Mouse (Mus musculus) heart, embryonic 16.5 days (tissue): ENCODE measurements around the gene Ifitm10. TPM values are rescaled to one million over a fixed set of nuclear protein-coding genes. Genes with fewer than 3 reads are reported as not detected.

ENCODE experiments used
- ATAC-seq: fragments of 200-750 bp; cut with Nextera tagmentation; replicated peaks from 2 replicates; pipeline ENCODE4 v1.8.0; 2017; ENCODE audit warnings: moderate number of reproducible peaks; ENCODE audit not compliant: insufficient read depth, low FRiP score; ENCODE audit errors: extremely low read depth
- H3K27ac ChIP-seq: fragments of 300-500 bp; sonication (generic); 2 replicates; pipeline ENCODE4 v1.5.1; 2014; ENCODE audit warnings: mild to moderate bottlenecking, low read length, control low read depth, moderate library complexity
- H3K27me3 ChIP-seq: fragments of 300-500 bp; sonication (generic); 2 replicates; pipeline ENCODE4 v1.6.1; 2014; ENCODE audit warnings: low read length, mixed read lengths; ENCODE audit not compliant: control insufficient read depth, insufficient read depth
- H3K36me3 ChIP-seq: fragments of 300-500 bp; sonication (generic); 2 replicates; pipeline ENCODE4 v1.6.1; 2014; ENCODE audit not compliant: control insufficient read depth, insufficient read depth
- H3K4me1 ChIP-seq: fragments of 300-500 bp; sonication (generic); 2 replicates; pipeline ENCODE4 v1.6.1; 2014; ENCODE audit warnings: low read length, mixed read lengths; ENCODE audit not compliant: control insufficient read depth, insufficient read depth
- H3K4me2 ChIP-seq: fragments of 300-500 bp; sonication (generic); 2 replicates; pipeline ENCODE4 v1.6.1; 2014; ENCODE audit warnings: low read depth, mild to moderate bottlenecking, control low read depth, low read length
- H3K4me3 ChIP-seq: fragments of 300-500 bp; sonication (generic); 2 replicates; pipeline ENCODE4 v1.5.1; 2014; ENCODE audit warnings: mild to moderate bottlenecking, control low read depth, low read length
- H3K9ac ChIP-seq: fragments of 300-500 bp; sonication (generic); 2 replicates; pipeline ENCODE4 v1.6.1; 2014; ENCODE audit warnings: low read length, control low read depth
- H3K9me3 ChIP-seq: fragments of 300-500 bp; sonication (generic); replicated peaks from 2 replicates; pipeline ENCODE4 v1.6.1; 2016; ENCODE audit warnings: low read length; ENCODE audit not compliant: control insufficient read depth
- whole genome bisulfite sequencing: fragments of 180-500 bp; shearing (Covaris S2); extraction: QIAGEN DNeasy Blood & Tissue Kit; methylation state at CpG from one replicate; pipeline ENCODE4 v1.1.7; 2014; 5-methylcytosine and 5-hydroxymethylcytosine counted together
- polyA plus RNA-seq: library from polyadenylated mRNA; unstranded; fragments of >200 nt; fragmentation: Nextera tagmentation; extraction: Ambion mirVana; gene quantifications from 2 replicates; pipeline ENCODE4 v1.2.1, GENCODE M21; 2015

Gene Ifitm10
- polyA plus RNA-seq, 1 experiment from 2014 or later = 4.9 TPM

DNA sequence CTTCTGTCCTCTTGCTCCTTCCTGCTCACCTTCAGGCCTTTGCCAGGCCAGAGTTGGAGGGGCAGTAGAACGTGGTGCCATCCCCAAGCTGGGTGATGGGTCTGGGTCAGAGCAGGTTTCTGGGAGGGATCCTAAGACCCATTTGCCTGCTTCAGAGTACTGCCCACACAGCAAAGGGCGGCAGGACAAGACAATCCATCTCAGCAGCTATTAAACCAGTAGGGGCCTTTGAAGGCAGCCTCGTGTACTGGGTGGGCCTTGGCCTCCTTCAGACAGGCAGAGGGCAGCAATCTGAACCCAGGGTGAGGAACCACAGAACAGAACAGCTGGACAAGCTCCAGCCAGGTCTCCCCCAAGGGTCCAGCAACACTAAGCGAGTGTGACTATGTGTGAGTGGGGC lies 2.5 kb upstream of the Ifitm10 start:
- Histone ChIP-seq H3K9me3 (no peaks in the 10 kb centered on the region), H3K4me3 (no peak overlapping the region), H3K4me2 (no peak overlapping the region), H3K27ac (no peak overlapping the region), H3K9ac (no peak overlapping the region), H3K36me3 (peaks cover 40% of the 10 kb centered on the region), H3K27me3 (0 out of 2 replicates have a peak, but pooled peaks cover 2% of the 10 kb centered on the region), H3K4me1 (peaks cover 10% of the 10 kb centered on the region)
- WGBS = 80% methylated on average over 4 of the region's 4 CpGs
- ATAC-seq = no peak

DNA sequence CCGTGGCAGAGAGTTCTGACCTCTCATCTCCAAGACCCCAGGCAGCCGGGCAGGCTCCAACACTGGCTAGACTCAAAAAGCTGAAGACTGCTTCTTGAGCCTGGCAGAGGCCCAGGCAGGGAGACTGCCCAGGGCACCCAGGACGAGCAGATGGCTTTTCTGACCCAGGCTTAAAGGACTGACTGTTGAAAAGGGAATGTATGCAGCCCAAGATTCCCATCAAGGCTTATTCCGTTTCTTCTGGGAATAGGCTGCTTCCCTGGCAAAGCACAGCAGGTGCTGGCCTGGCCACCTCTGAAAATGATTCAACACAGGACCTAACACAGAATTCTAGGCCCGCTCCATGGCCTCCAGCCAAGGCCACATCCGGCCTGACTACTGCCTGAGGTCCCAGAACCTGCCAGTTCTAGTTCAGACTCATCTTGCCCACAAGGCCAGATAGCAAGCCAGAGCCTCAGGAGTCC lies 1.7 kb upstream of the Ifitm10 start:
- Histone ChIP-seq H3K4me1 (peaks cover 10% of the 10 kb centered on the region), H3K9me3 (no peaks in the 10 kb centered on the region), H3K36me3 (peaks cover 32% of the 10 kb centered on the region), H3K27me3 (0 out of 2 replicates have a peak, but pooled peaks cover 4% of the 10 kb centered on the region), H3K4me3 (no peak overlapping the region), H3K27ac (no peak overlapping the region), H3K9ac (peak overlapping the region; percentile 20; the same call in 1 of the 2 replicates), H3K4me2 (no peak overlapping the region)
- no peak for ATAC-seq
- WGBS = 58% methylated on average over 6 of the region's 6 CpGs

DNA sequence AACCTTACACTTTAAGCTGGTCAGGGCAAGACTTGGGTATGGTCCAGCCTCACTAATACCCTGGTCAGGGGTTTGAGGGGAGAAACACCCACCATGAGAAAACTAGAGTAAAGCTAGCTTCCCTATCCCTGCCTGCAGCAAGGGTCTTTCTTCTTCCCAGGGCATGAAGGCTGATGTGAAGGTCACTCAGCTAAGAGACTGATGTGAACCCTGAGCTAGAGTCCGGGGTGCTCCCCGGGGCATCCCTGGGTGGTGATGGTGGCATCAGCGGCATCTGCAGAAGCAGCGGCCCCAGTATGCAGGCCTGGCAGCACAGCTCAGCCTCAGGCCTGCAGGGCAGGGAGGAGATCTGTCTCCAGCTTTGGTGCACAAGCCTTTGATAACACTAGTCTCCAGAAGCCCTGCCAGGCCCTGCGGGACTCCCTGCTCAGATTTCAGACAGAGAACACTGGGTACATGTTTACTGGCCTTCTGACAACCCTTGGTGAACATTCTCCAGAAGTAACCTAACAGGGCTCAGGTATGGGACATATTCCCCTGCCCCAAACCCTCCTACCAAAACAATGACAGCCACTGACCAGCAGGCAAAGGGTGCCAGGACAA lies 961 bp upstream of the Ifitm10 start:
- Histone ChIP-seq H3K36me3 (peaks cover 25% of the 10 kb centered on the region), H3K4me2 (no peak overlapping the region), H3K4me1 (peaks cover 13% of the 10 kb centered on the region), H3K4me3 (no peak overlapping the region), H3K27me3 (0 out of 2 replicates have a peak, but pooled peaks cover 4% of the 10 kb centered on the region), H3K9ac (peak overlapping the region; percentile 20; the same call in 1 of the 2 replicates), H3K9me3 (no peaks in the 10 kb centered on the region), H3K27ac (peak overlapping the region; percentile 41)
- ATAC-seq = no peak
- WGBS = 73% methylated on average over 5 of the region's 5 CpGs

DNA sequence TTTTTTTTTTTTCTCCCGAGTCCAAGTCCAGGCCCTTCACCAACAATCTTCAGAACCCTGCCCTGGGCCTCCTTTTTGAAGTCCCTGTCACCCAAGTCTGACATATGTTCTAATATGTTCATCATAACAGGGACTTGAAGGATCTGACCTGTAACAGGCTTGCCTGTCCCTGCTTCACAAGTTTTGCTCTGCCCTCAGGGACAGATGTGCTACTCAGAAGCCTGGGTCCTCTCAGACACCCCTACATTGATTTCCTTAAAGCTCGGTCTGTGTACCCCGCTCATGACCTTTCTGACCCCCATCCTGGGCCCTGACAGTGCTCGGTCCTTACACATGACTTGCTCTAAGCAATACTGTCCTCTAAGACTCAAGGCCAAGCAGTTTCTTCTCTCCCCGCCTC lies 514 bp downstream of the Ifitm10 start:
- ATAC-seq = no peak
- peaks cover 18% of the 10 kb centered on the region for H3K36me3 ChIP-seq
- no peak overlapping the region for H3K9ac ChIP-seq
- no peak overlapping the region for H3K4me2 ChIP-seq
- H3K27me3 ChIP-seq = 0 out of 2 replicates have a peak, but pooled peaks cover 4% of the 10 kb centered on the region
- H3K4me3 ChIP-seq = no peak overlapping the region
- 85% methylated on average over 5 of the region's 5 CpGs for WGBS
- no peak overlapping the region for H3K27ac ChIP-seq
- H3K9me3 ChIP-seq = no peaks in the 10 kb centered on the region
- H3K4me1 ChIP-seq = peaks cover 13% of the 10 kb centered on the region

DNA sequence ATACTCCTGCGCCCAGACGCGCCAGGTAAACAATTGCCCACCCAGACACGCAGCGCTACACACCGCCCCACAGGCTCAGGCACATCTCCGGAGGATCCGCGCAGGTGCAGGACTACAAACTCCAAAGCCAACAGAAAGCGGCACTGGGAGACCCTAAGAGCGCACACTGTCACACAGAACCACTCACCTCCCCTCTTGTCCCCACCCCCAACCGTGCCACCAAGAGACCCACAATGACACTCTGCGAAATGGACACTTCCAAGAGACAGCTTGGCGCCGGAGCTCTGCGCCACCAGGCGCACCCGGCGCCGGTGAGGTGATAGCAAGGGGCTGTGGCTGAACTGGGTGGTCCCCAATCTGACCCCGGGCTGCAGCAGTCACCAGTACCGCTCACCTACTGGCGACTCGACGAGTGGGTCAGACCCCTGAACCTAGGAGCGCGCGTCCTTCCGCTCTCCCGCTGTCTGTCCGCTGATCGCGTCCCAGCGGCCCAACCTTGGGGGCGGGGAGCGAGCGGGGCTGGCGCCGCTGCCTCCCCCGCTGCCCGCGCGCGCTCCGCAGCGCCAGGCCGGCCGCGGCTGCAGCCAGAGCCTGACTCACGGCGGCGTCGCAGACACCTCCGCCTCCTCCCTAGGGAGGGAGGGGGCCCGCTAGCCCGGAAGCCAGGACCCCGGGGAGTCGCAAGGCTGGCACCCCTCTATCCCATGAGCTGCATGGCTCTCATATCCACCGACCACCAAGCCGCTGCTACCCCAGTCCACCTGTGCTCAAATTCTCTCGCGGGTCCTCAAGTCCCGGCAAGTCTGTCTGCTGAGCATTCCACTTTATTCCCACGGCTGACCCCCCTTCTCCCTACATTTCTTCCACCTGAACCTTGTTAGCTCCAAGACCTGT lies 1.5 kb downstream of the Ifitm10 start:
- Histone ChIP-seq H3K27ac (no peak overlapping the region), H3K4me3 (peak overlapping the region; percentile 64), H3K4me2 (peak overlapping the region; percentile 95), H3K36me3 (peaks cover 10% of the 10 kb centered on the region), H3K9ac (peak overlapping the region; percentile 70), H3K27me3 (0 out of 2 replicates have a peak, but pooled peaks cover 4% of the 10 kb centered on the region), H3K9me3 (no peaks in the 10 kb centered on the region), H3K4me1 (peaks cover 13% of the 10 kb centered on the region)
- WGBS = 2% methylated on average over 56 of the region's 64 CpGs
- peak; percentile 43; the same call in 1 of the 2 replicates for ATAC-seq

- Histone ChIP-seq H3K9ac (peak overlapping the region; percentile 70; the same call in 1 of the 2 replicates), H3K36me3 (peaks cover 5% of the 10 kb centered on the region; the same call in 1 of the 2 replicates), H3K27me3 (0 out of 2 replicates have a peak, but pooled peaks cover 4% of the 10 kb centered on the region), H3K4me3 (peak overlapping the region; percentile 64), H3K9me3 (no peaks in the 10 kb centered on the region), H3K4me2 (peak overlapping the region; percentile 95), H3K27ac (no peak overlapping the region), H3K4me1 (peaks cover 13% of the 10 kb centered on the region)
- ATAC-seq = no peak
- 17% methylated on average over 11 of the region's 11 CpGs for WGBS
These were observed 2.2 kb downstream of the Ifitm10 start for GRCm38 (mm10) chr7:142371398-142371767.

GRCm38 (mm10) chr7:142370937-142371336 lies 2.6 kb downstream of the Ifitm10 start:
- Histone ChIP-seq H3K27ac (no peak overlapping the region), H3K36me3 (peaks cover 2% of the 10 kb centered on the region; the same call in 1 of the 2 replicates), H3K4me1 (peaks cover 13% of the 10 kb centered on the region), H3K4me2 (peak overlapping the region; percentile 95), H3K9ac (no peak overlapping the region; the same call in 1 of the 2 replicates), H3K9me3 (no peaks in the 10 kb centered on the region), H3K27me3 (0 out of 2 replicates have a peak, but pooled peaks cover 4% of the 10 kb centered on the region), H3K4me3 (peak overlapping the region; percentile 64)
- 73% methylated on average over 18 of the region's 18 CpGs for WGBS
- no peak for ATAC-seq

GRCm38 (mm10) chr7:142369820-142370219 lies 3.7 kb downstream of the Ifitm10 start:
- no peak for ATAC-seq
- H3K9ac ChIP-seq = no peak overlapping the region
- 55% methylated on average over 6 of the region's 6 CpGs for WGBS
- H3K36me3 ChIP-seq = no peaks in the 10 kb centered on the region
- peaks cover 12% of the 10 kb centered on the region for H3K4me1 ChIP-seq
- H3K4me3 ChIP-seq = no peak overlapping the region
- H3K4me2 ChIP-seq = peak overlapping the region; percentile 10; the same call in 1 of the 2 replicates
- 0 out of 2 replicates have a peak, but pooled peaks cover 4% of the 10 kb centered on the region for H3K27me3 ChIP-seq
- H3K27ac ChIP-seq = no peak overlapping the region
- H3K9me3 ChIP-seq = no peaks in the 10 kb centered on the region
